Mouse (Mus musculus) sigmoid colon, adult 10 weeks (tissue): ENCODE data around the gene Spp2. TPM values are rescaled to one million over a fixed set of nuclear protein-coding genes. Genes with fewer than 3 reads are reported as not detected.

ENCODE experiments used
- polyA plus RNA-seq: library from polyadenylated mRNA; stranded (reverse); fragments of 350-450 nt; fragmentation: Illumina TruSeq; extraction: RNeasy Lipid Tissue Mini Kit (QIAGEN cat#74804); gene quantifications from one replicate; pipeline ENCODE4 v1.2.3, GENCODE M21; 2014; ENCODE audit warnings: low read depth, low replicate concordance

Gene Spp2
- not detected for polyA plus RNA-seq

DNA sequence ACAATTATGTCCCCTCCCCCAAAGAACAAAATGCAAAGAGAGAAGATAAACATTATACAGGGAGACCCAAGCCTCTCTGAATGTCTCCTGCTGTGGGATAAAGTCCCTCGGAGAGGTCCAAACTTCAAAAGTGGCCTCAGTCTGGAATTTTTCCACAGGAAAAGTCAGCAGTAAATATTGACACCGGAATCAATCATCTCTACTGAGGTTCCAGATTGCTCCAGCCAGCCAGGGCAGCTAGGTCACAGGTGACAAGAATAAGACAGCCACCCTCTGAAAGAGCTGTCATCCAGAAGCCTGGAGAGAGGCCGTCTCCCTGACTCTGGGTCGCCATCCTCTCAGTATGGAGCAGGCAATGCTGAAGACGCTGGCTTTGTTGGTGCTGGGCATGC is at the start of gene Spp2:
Spp2 (plus strand) TSS at position 155 of the 392 bp plus-strand sequence.

Other genes with a start within 250 kb of the Spp2 start
- 0.88 TPM for gene Ugt1a5, start 240.9 kb upstream of the Spp2 start, polyA plus RNA-seq
- gene Ugt1a2, start 206.4 kb upstream of the Spp2 start, polyA plus RNA-seq = 0.22 TPM
- gene Dnajb3, start 201.2 kb upstream of the Spp2 start, polyA plus RNA-seq = not detected
- 21.2 TPM for gene Ugt1a1, start 195.0 kb upstream of the Spp2 start, polyA plus RNA-seq
- gene Mroh2a, start 180.0 kb upstream of the Spp2 start, polyA plus RNA-seq = 0.06 TPM
- 75.7 TPM for gene Hjurp, start 129.3 kb upstream of the Spp2 start, polyA plus RNA-seq
- not detected for gene Trpm8, start 129.3 kb upstream of the Spp2 start, polyA plus RNA-seq
- gene Glrp1, start 103.1 kb downstream of the Spp2 start, polyA plus RNA-seq = not detected